Mouse (Mus musculus) CH12.LX (cell line): ENCODE results near the gene Spef2. TPM values are rescaled to one million over a fixed set of nuclear protein-coding genes. Genes with fewer than 3 reads are reported as not detected.

Source experiments
- DNase-seq: peaks from one replicate; pipeline ENCODE4 v3.0.0-alpha.2; 2013; ENCODE audit errors: extremely low read depth
- H3K27ac ChIP-seq: 2 replicates; pipeline ENCODE4 v1.5.1; 2012; ENCODE audit warnings: low read depth, mild to moderate bottlenecking, control low read depth, moderate library complexity; ENCODE audit not compliant: insufficient read depth
- H3K27me3 ChIP-seq: replicated peaks from 2 replicates; pipeline ENCODE3; 2012; ENCODE audit warnings: inconsistent platforms
- H3K36me3 ChIP-seq, 2 experiments: replicated peaks in 1 of 2; 2 replicates each; pipeline versions ENCODE3 to v1.6.1; 2012; ENCODE audit warnings: inconsistent platforms in 1 of 2, low read length in 1 of 2, mild to moderate bottlenecking in 1 of 2, mixed read lengths in 1 of 2, moderate library complexity in 1 of 2; ENCODE audit not compliant: control insufficient read depth in 1 of 2, insufficient read depth in 1 of 2
- H3K4me1 ChIP-seq, 2 experiments: 2 replicates each; pipeline ENCODE4 v1.6.1; 2012; ENCODE audit warnings: inconsistent platforms in 1 of 2, moderate library complexity in 1 of 2; ENCODE audit not compliant: insufficient read depth in 2 of 2, control insufficient read depth in 1 of 2
- H3K4me2 ChIP-seq: 2 replicates; pipeline ENCODE4 v1.6.1; 2012; ENCODE audit warnings: low read depth, mild to moderate bottlenecking, control low read depth; ENCODE audit not compliant: poor library complexity, insufficient read depth, severe bottlenecking
- H3K4me3 ChIP-seq, 3 experiments: fragments of 150-350 bp in 1 of 3; sonication (generic) in 1 of 3; replicated peaks in 1 of 3; 2 replicates each; pipeline versions ENCODE3 to v1.5.1; 2011 to 2012; ENCODE audit warnings: low read depth in 2 of 3, low read length in 2 of 3, mild to moderate bottlenecking in 2 of 3, moderate library complexity in 2 of 3, control low read depth in 1 of 3, improper control_type of control experiment in 1 of 3, inconsistent platforms in 1 of 3, mixed read lengths in 1 of 3; ENCODE audit not compliant: poor library complexity in 1 of 3
- H3K79me2 ChIP-seq: replicated peaks from 2 replicates; pipeline ENCODE4 v1.6.1; 2012; ENCODE audit warnings: mild to moderate bottlenecking, moderate library complexity; ENCODE audit not compliant: control insufficient read depth, poor library complexity, insufficient read depth, severe bottlenecking; ENCODE audit errors: extremely low read depth
- H3K9ac ChIP-seq: 2 replicates; pipeline ENCODE4 v1.6.1; 2012; ENCODE audit warnings: low read depth, mild to moderate bottlenecking, control low read depth, moderate library complexity; ENCODE audit not compliant: insufficient read depth
- H3K9me3 ChIP-seq: replicated peaks from 2 replicates; pipeline ENCODE3; 2012; ENCODE audit warnings: low read length, inconsistent platforms, mixed read lengths
- BHLHE40 ChIP-seq: IDR thresholded peaks from 2 replicates; pipeline ENCODE4 v1.6.1; 2011; ENCODE audit warnings: mild to moderate bottlenecking, low read depth, low read length, improper control_type of control experiment
- CHD1 ChIP-seq: IDR thresholded peaks from 2 replicates; pipeline ENCODE4 v1.6.1; 2012; ENCODE audit warnings: low read depth, low read length, improper control_type of control experiment, inconsistent platforms
- CTCF ChIP-seq, 2 experiments: IDR thresholded peaks in 1 of 2; conservative IDR thresholded peaks in 1 of 2; 2 replicates each; pipeline ENCODE4 v1.5.1; 2011 to 2012; ENCODE audit warnings: low read depth in 2 of 2, low read length in 2 of 2, improper control_type of control experiment in 1 of 2, inconsistent platforms in 1 of 2, mild to moderate bottlenecking in 1 of 2, moderate library complexity in 1 of 2
- E2F4 ChIP-seq: IDR thresholded peaks from 2 replicates; pipeline ENCODE4 v1.6.1; 2011; ENCODE audit warnings: low read depth, low read length, improper control_type of control experiment; ENCODE audit not compliant: insufficient replicate concordance
- ELF1 ChIP-seq: IDR thresholded peaks from 2 replicates; pipeline ENCODE4 v1.6.1; 2014; ENCODE audit warnings: low read depth, mild to moderate bottlenecking, inconsistent platforms, low read length, improper control_type of control experiment
- GABPA ChIP-seq: IDR thresholded peaks from 2 replicates; pipeline ENCODE4 v1.6.1; 2012; ENCODE audit warnings: low read depth, low read length, improper control_type of control experiment, inconsistent platforms; ENCODE audit not compliant: insufficient replicate concordance
- IRF4 ChIP-seq: IDR thresholded peaks from 2 replicates; pipeline ENCODE4 v1.6.1; 2014; ENCODE audit warnings: low read depth, mild to moderate bottlenecking, inconsistent platforms, low read length, improper control_type of control experiment
- JUN ChIP-seq: IDR thresholded peaks from 2 replicates; pipeline ENCODE4 v1.6.1; 2011; ENCODE audit warnings: low read depth, mild to moderate bottlenecking, low read length, improper control_type of control experiment, moderate library complexity; ENCODE audit not compliant: insufficient read depth
- JUND ChIP-seq: conservative IDR thresholded peaks from 2 replicates; pipeline ENCODE4 v1.6.1; 2011; ENCODE audit warnings: low read depth, low read length, improper control_type of control experiment
- KAT2A ChIP-seq: IDR thresholded peaks from 2 replicates; pipeline ENCODE4 v1.6.1; 2012; ENCODE audit warnings: low read length, improper control_type of control experiment, inconsistent platforms; ENCODE audit not compliant: insufficient replicate concordance
- MYC ChIP-seq: IDR thresholded peaks from 2 replicates; pipeline ENCODE4 v1.6.1; 2011; ENCODE audit warnings: low read depth, mild to moderate bottlenecking, improper control_type of control experiment, low read length
- NRF1 ChIP-seq: IDR thresholded peaks from 2 replicates; pipeline ENCODE4 v1.6.1; 2014; ENCODE audit warnings: low read depth, mild to moderate bottlenecking, inconsistent platforms, low read length, improper control_type of control experiment, moderate library complexity
- PAX5 ChIP-seq: IDR thresholded peaks from 2 replicates; pipeline ENCODE4 v1.6.1; 2012; ENCODE audit warnings: low read length, inconsistent platforms, mixed read lengths
- POLR2AphosphoS2 ChIP-seq: IDR thresholded peaks from 2 replicates; pipeline ENCODE4 v1.6.1; 2011; ENCODE audit warnings: low read depth, low read length, improper control_type of control experiment
- RAD21 ChIP-seq: IDR thresholded peaks from 2 replicates; pipeline ENCODE4 v1.6.1; 2011; ENCODE audit warnings: low read depth, mild to moderate bottlenecking, low read length, improper control_type of control experiment, moderate library complexity
- SMC3 ChIP-seq: IDR thresholded peaks from 2 replicates; pipeline ENCODE4 v1.6.1; 2011; ENCODE audit warnings: low read depth, low read length, improper control_type of control experiment
- UBTF ChIP-seq: IDR thresholded peaks from 2 replicates; pipeline ENCODE4 v1.6.1; 2012; ENCODE audit warnings: low read depth, mild to moderate bottlenecking, inconsistent platforms, low read length, improper control_type of control experiment, moderate library complexity
- USF2 ChIP-seq: conservative IDR thresholded peaks from 2 replicates; pipeline ENCODE4 v1.6.1; 2011; ENCODE audit warnings: low read depth, low read length, improper control_type of control experiment
- ZC3H11A ChIP-seq: IDR thresholded peaks from 2 replicates; pipeline ENCODE4 v1.6.1; 2012; ENCODE audit warnings: low read depth, mild to moderate bottlenecking, inconsistent platforms, low read length, improper control_type of control experiment
- ZMIZ1 ChIP-seq: IDR thresholded peaks from 2 replicates; pipeline ENCODE4 v1.6.1; 2012; ENCODE audit warnings: low read depth, mild to moderate bottlenecking, inconsistent platforms, low read length, improper control_type of control experiment
- dilution Hi-C: fragments of 300-500 bp; cut with MboI; formaldehyde crosslinking; loops from 2 replicates; pipeline ENCODE4 v1.14.3; 2020; ENCODE audit warnings: low sequenced_read_pairs; ENCODE audit not compliant: extremely low pct_unique_long_range_greater_than_20kb, extremely low pct_ligation_motif_present
- in situ Hi-C: fragments of 300-500 bp; cut with MboI; formaldehyde crosslinking; loops from 3 replicates; pipeline ENCODE4 v1.14.3; 2019; ENCODE audit warnings: low sequenced_read_pairs, low pct_ligation_motif_present, low pct_unique_long_range_greater_than_20kb, mixed read lengths
- polyA plus RNA-seq: library from polyadenylated mRNA; unstranded; fragments of >175 nt; gene quantifications from 2 replicates; pipeline ENCODE4 v1.2.1, GENCODE M21; 2012; ENCODE audit warnings: low read depth; ENCODE audit not compliant: insufficient read length
- total RNA-seq, 2 experiments: library from RNA; depleted of rRNA; stranded (reverse); fragments of 300-350 nt in 1 of 2; fragments of >200 nt in 1 of 2; gene quantifications; 2 replicates each; pipeline ENCODE4 v1.2.3; 2012 to 2014

The Spef2 gene
- total and polyA plus RNA-seq, 3 experiments = 0.51 to 1.4 (median 1.2) TPM

GRCm38 (mm10) chr15:9683485-9683884 is 65.2 kb downstream of the Spef2 start:
- DNase-seq = no peak
- Histone ChIP-seq H3K79me2 (no peaks in the 10 kb centered on the region), H3K4me1 (no peaks in the 10 kb centered on the region), H3K27ac (no peak overlapping the region), H3K27me3 (no peaks in the 10 kb centered on the region), H3K9me3 (no peaks in the 10 kb centered on the region), H3K9ac (no peak overlapping the region), H3K4me3 (no peak overlapping the region), H3K36me3 (no peaks in the 10 kb centered on the region), H3K4me2 (no peak overlapping the region)
- TF ChIP-seq CTCF (conservative IDR thresholded peaks at IDR 0.05 in 1 of 2, IDR thresholded peaks at IDR 0.05 in 1 of 2; ENCODE audit: low read depth in 2 of 2, low read length in 2 of 2) (no peak), ZMIZ1 (no peak), BHLHE40 (no peak), PAX5 (no peak), USF2 (no peak), JUN (no peak), IRF4 (no peak), KAT2A (no peak), CHD1 (no peak)
- in situ Hi-C loops = no loop called here
- dilution Hi-C loops = no loop called here

GRCm38 (mm10) chr15:9677343-9678036 is 71.2 kb downstream of the Spef2 start:
- Histone ChIP-seq H3K4me1 (no peaks in the 10 kb centered on the region), H3K79me2 (no peaks in the 10 kb centered on the region), H3K36me3 (no peaks in the 10 kb centered on the region), H3K9me3 (no peaks in the 10 kb centered on the region), H3K27ac (no peak overlapping the region), H3K4me2 (no peak overlapping the region), H3K27me3 (no peaks in the 10 kb centered on the region), H3K9ac (no peak overlapping the region), H3K4me3 (no peak overlapping the region)
- TF ChIP-seq RAD21 (no peak), ELF1 (no peak), ZC3H11A (no peak), UBTF (no peak), NRF1 (no peak), ZMIZ1 (no peak), MYC (no peak), POLR2AphosphoS2 (no peak), BHLHE40 (no peak), GABPA (no peak), E2F4 (no peak), CHD1 (no peak), JUND (no peak), SMC3 (no peak)
- dilution Hi-C loops = no loop called here
- in situ Hi-C loops = no loop called here
- DNase-seq = no peak
